Mouse (Mus musculus) small intestine, adult 2 months (tissue): Measurements from ENCODE around the gene Hoxb3. TPM values are rescaled to one million over a fixed set of nuclear protein-coding genes. Genes with fewer than 3 reads are reported as not detected.

Experiments used
- H3K27ac ChIP-seq: fragments of 200-500 bp; 2 replicates; pipeline ENCODE4 v1.5.1; 2012; ENCODE audit warnings: low read depth, low read length, control low read depth, inconsistent platforms; ENCODE audit not compliant: insufficient read depth
- H3K27me3 ChIP-seq: fragments of 200-500 bp; 2 replicates; pipeline ENCODE4 v1.6.1; 2012; ENCODE audit warnings: mild to moderate bottlenecking, moderate library complexity, low read length, inconsistent platforms; ENCODE audit not compliant: control insufficient read depth, insufficient read depth
- H3K36me3 ChIP-seq: fragments of 200-500 bp; 2 replicates; pipeline ENCODE4 v1.6.1; 2012; ENCODE audit warnings: mild to moderate bottlenecking, low read length, control low read depth, inconsistent platforms; ENCODE audit not compliant: control insufficient read depth, insufficient read depth
- H3K4me1 ChIP-seq: fragments of 200-500 bp; 2 replicates; pipeline ENCODE4 v1.6.1; 2012; ENCODE audit warnings: low read length, inconsistent platforms, mixed read lengths; ENCODE audit not compliant: control insufficient read depth, insufficient read depth, insufficient read length
- H3K4me3 ChIP-seq: fragments of 200-500 bp; 2 replicates; pipeline ENCODE4 v1.5.1; 2012; ENCODE audit warnings: low read depth, mild to moderate bottlenecking, control low read depth, inconsistent platforms, low read length, moderate library complexity
- CTCF ChIP-seq: fragments of 200-500 bp; IDR thresholded peaks from 2 replicates; pipeline ENCODE4 v1.5.1; 2012; ENCODE audit warnings: low read depth, mild to moderate bottlenecking, control low read depth, inconsistent platforms, low read length, moderate library complexity, mixed read lengths; ENCODE audit not compliant: insufficient replicate concordance, insufficient read length; ENCODE audit errors: extremely low read depth
- POLR2A ChIP-seq: fragments of 200-500 bp; IDR thresholded peaks from 2 replicates; pipeline ENCODE4 v1.6.1; 2012; ENCODE audit warnings: low read depth, mild to moderate bottlenecking, control low read depth, inconsistent platforms, low read length, moderate library complexity
- WGBS: fragments of 180-500 bp; shearing (Covaris S2); methylation state at CpG from one replicate; pipeline ENCODE4 v1.1.7; 2018; 5-methylcytosine and 5-hydroxymethylcytosine counted together
- polyA plus RNA-seq: library from polyadenylated mRNA; depleted of rRNA; stranded (reverse); fragments of >200 nt; gene quantifications from 2 replicates; pipeline ENCODE4 v1.2.3, GENCODE M21; 2012

Hoxb3 gene
- polyA plus RNA-seq, 1 experiment: 5.5 TPM

GRCm38 (mm10) chr11:96311097-96311496 is 12.0 kb upstream of the Hoxb3 start:
- Histone ChIP-seq H3K36me3 (no peaks in the 10 kb centered on the region), H3K4me3 (peak overlapping the region; percentile 35), H3K27me3 (peaks cover 31% of the 10 kb centered on the region), H3K27ac (peak overlapping the region; percentile 50), H3K4me1 (no peaks in the 10 kb centered on the region; the same call in 1 of the 2 replicates)
- TF ChIP-seq POLR2A (no peak), CTCF (no peak)
- WGBS: 29% methylated on average over 6 of the region's 6 CpGs

- 5% methylated on average over 31 of the region's 31 CpGs for WGBS
- TF ChIP-seq POLR2A (no peak; the same call in 1 of the 2 replicates), CTCF (peak; percentile 55; the same call in 1 of the 2 replicates)
- Histone ChIP-seq H3K36me3 (no peaks in the 10 kb centered on the region), H3K27ac (peak overlapping the region; percentile 54), H3K27me3 (peaks cover 29% of the 10 kb centered on the region), H3K4me3 (peak overlapping the region; percentile 35), H3K4me1 (no peaks in the 10 kb centered on the region; the same call in 1 of the 2 replicates)
Measured at GRCm38 (mm10) chr11:96311520-96312417, 11.4 kb upstream of the Hoxb3 start.

- TF ChIP-seq POLR2A: no peak
- TF ChIP-seq CTCF: no peak
- H3K4me3 ChIP-seq: no peak overlapping the region
- 60% methylated on average over 2 of the region's 2 CpGs for WGBS
- peaks cover 33% of the 10 kb centered on the region for H3K27me3 ChIP-seq
- peak overlapping the region; percentile 85 for H3K27ac ChIP-seq
- no peaks in the 10 kb centered on the region for H3K36me3 ChIP-seq
- no peaks in the 10 kb centered on the region; the same call in 1 of the 2 replicates for H3K4me1 ChIP-seq
Measured at GRCm38 (mm10) chr11:96313134-96313533, 10.0 kb upstream of the Hoxb3 start.

GRCm38 (mm10) chr11:96313806-96314428 is 9.2 kb upstream of the Hoxb3 start:
- Histone ChIP-seq H3K4me3 (peak overlapping the region; percentile 62; the same call in 1 of the 2 replicates), H3K4me1 (no peaks in the 10 kb centered on the region; the same call in 1 of the 2 replicates), H3K36me3 (no peaks in the 10 kb centered on the region), H3K27me3 (peaks cover 39% of the 10 kb centered on the region), H3K27ac (peak overlapping the region; percentile 85)
- TF ChIP-seq POLR2A: no peak
- no peak for TF ChIP-seq CTCF
- 42% methylated on average over 12 of the region's 12 CpGs for WGBS

- Histone ChIP-seq H3K36me3 (no peaks in the 10 kb centered on the region), H3K27ac (peak overlapping the region; percentile 85), H3K4me3 (peak overlapping the region; percentile 62), H3K27me3 (peaks cover 48% of the 10 kb centered on the region), H3K4me1 (peaks cover 1% of the 10 kb centered on the region; the same call in 1 of the 2 replicates)
- TF ChIP-seq CTCF (no peak), POLR2A (no peak)
- 24% methylated on average over 34 of the region's 34 CpGs for WGBS
Measured at GRCm38 (mm10) chr11:96314671-96315343, 8.3 kb upstream of the Hoxb3 start.

- peaks cover 50% of the 10 kb centered on the region for H3K27me3 ChIP-seq
- peak overlapping the region; percentile 85 for H3K27ac ChIP-seq
- 45% methylated on average over 5 of the region's 5 CpGs for WGBS
- no peak for TF ChIP-seq POLR2A
- TF ChIP-seq CTCF: no peak
- H3K36me3 ChIP-seq: no peaks in the 10 kb centered on the region
- H3K4me1 ChIP-seq: peaks cover 5% of the 10 kb centered on the region; the same call in 1 of the 2 replicates
- H3K4me3 ChIP-seq: peak overlapping the region; percentile 62
Measured at GRCm38 (mm10) chr11:96315344-96315681, 7.8 kb upstream of the Hoxb3 start.
